Mouse (Mus musculus) limb, embryonic 11.5 days (tissue): Measurements from ENCODE around the gene Tfe3. TPM values are rescaled to one million over a fixed set of nuclear protein-coding genes. Genes with fewer than 3 reads are reported as not detected.

Experiments
- ATAC-seq: fragments of 200-750 bp; cut with Nextera tagmentation; 2 replicates; pipeline ENCODE4 v1.8.0; 2017; ENCODE audit warnings: low read depth; ENCODE audit not compliant: insufficient number of reproducible peaks, low FRiP score, low TSS enrichment
- DNase-seq: peaks from one replicate; pipeline ENCODE4 v3.0.0-alpha.2; 2015; ENCODE audit warnings: low spot score
- H3K27ac ChIP-seq: fragments of 300-500 bp; sonication (generic); replicated peaks from 2 replicates; pipeline ENCODE4 v1.5.1; 2014; ENCODE audit warnings: low read depth, mild to moderate bottlenecking, low read length
- H3K27me3 ChIP-seq: fragments of 300-500 bp; sonication (generic); 2 replicates; pipeline ENCODE4 v1.6.1; 2014; ENCODE audit warnings: mild to moderate bottlenecking, low read length, mixed read lengths; ENCODE audit not compliant: control insufficient read depth, insufficient read depth
- H3K36me3 ChIP-seq: fragments of 300-500 bp; sonication (generic); 2 replicates; pipeline ENCODE4 v1.6.1; 2014; ENCODE audit warnings: mild to moderate bottlenecking, low read length, moderate library complexity, mixed read lengths; ENCODE audit not compliant: control insufficient read depth, insufficient read depth
- H3K4me1 ChIP-seq: fragments of 300-500 bp; sonication (generic); 2 replicates; pipeline ENCODE4 v1.6.1; 2014; ENCODE audit warnings: low read length, mixed read lengths; ENCODE audit not compliant: control insufficient read depth, insufficient read depth
- H3K4me2 ChIP-seq: fragments of 300-500 bp; sonication (generic); 2 replicates; pipeline ENCODE4 v1.6.1; 2014; ENCODE audit warnings: low read depth, mild to moderate bottlenecking, moderate library complexity; ENCODE audit not compliant: severe bottlenecking
- H3K4me3 ChIP-seq: fragments of 300-500 bp; sonication (generic); 2 replicates; pipeline ENCODE4 v1.5.1; 2014; ENCODE audit warnings: low read depth, low read length
- H3K9ac ChIP-seq: fragments of 300-500 bp; sonication (generic); 2 replicates; pipeline ENCODE4 v1.6.1; 2014; ENCODE audit warnings: mild to moderate bottlenecking, low read length
- H3K9me3 ChIP-seq: fragments of 300-500 bp; sonication (generic); 2 replicates; pipeline ENCODE4 v1.6.1; 2016; ENCODE audit warnings: low read length; ENCODE audit not compliant: control insufficient read depth
- WGBS: fragments of 180-500 bp; shearing (Covaris S2); extraction: QIAGEN DNeasy Blood & Tissue Kit; methylation state at CpG from one replicate; pipeline ENCODE4 v1.1.7; 2014; 5-methylcytosine and 5-hydroxymethylcytosine counted together
- polyA plus RNA-seq: library from polyadenylated mRNA; unstranded; fragments of >200 nt; fragmentation: Nextera tagmentation; extraction: Ambion mirVana; gene quantifications from 2 replicates; pipeline ENCODE4 v1.2.1, GENCODE M21; 2014

Gene Tfe3
- polyA plus RNA-seq, 1 experiment from 2014 or later = 20.6 TPM

DNA sequence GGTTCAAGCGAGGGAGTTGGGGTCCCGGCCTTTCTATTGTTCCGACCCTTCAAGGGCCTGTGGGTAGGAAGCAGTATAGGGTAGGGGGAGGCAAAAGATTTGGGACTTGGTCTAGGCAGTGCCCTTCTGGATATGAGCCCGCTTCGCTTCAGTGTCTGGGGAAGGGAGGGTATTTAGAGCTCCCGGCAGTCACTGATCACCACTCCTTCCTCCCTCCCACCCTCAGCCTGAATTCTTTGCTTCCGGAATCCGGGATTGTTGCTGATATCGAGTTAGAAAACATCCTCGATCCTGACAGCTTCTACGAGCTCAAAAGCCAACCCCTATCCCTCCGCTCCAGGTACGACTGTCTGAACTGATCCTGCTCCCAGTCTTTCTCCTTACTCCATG is 2.9 kb downstream of the Tfe3 start:
- Histone ChIP-seq H3K9me3 (no peaks in the 10 kb centered on the region), H3K4me3 (no peak overlapping the region), H3K9ac (no peak overlapping the region), H3K4me1 (no peaks in the 10 kb centered on the region), H3K4me2 (peak overlapping the region; percentile 22; the same call in 1 of the 2 replicates), H3K36me3 (no peaks in the 10 kb centered on the region), H3K27me3 (no peaks in the 10 kb centered on the region), H3K27ac (no peak overlapping the region)
- DNase-seq (no peak), ATAC-seq (no peak)
- WGBS = 24% methylated on average over 13 of the region's 13 CpGs

DNA sequence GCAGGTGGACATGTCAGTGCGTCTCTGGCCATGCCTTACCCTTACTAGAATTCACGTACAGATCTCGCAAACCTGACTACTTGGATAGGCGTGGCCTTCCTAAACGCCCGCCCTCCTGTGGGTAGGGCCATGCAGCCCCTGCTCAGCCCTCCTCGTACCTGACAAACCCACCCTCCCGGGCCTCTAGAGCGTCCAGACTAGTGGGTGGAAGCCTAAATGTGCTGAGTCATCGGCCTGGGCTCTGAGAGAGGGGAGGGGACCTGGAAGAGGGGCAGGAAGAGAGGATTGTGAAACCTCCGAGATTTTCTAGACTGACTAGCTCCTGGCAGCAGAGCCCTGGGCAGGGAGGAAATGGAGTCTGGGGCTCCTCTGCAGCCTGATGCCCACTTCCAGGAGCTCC is 3.4 kb downstream of the Tfe3 start:
- H3K9me3 ChIP-seq = no peaks in the 10 kb centered on the region

DNA sequence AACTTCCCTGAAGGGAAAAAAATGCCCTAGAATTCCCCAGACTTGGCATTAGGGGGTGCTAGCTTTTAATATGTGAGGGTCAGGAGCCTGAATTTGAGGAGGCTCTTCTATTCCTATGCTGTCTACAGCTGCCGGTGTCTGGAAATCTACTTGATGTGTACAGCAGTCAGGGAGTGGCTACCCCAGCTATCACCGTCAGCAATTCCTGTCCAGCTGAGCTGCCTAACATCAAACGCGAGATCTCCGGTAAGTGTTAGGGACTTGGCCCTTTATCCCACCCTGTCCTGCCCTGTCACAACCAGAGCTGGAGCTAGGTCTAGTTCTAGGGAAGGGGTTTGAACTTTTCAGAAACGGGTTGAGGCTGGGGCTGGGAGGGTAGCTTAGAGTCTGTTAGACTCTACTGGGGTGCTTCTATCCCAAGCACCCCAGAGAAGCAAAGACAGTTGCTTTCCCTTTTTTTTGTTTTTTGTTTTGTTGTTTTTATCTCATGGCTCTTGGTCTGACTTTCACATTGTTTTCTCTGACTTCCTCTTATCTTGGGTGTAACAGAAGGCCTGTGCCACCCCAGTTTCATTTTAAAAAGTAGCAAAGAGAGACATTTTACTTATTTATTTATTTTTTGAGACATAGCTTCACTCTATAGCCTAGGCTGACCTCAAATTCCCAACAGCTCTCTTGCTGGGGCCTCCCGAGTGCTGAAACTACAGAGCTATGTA is 7.1 kb downstream of the Tfe3 start:
- H3K9me3 ChIP-seq = no peaks in the 10 kb centered on the region
- no peak overlapping the region for H3K27ac ChIP-seq
- no peaks in the 10 kb centered on the region for H3K4me1 ChIP-seq
- H3K36me3 ChIP-seq = no peaks in the 10 kb centered on the region; the same call in 1 of the 2 replicates
- DNase-seq = no peak
- H3K4me3 ChIP-seq = no peak overlapping the region
- H3K9ac ChIP-seq = no peak overlapping the region
- 93% methylated on average over 7 of the region's 7 CpGs for WGBS
- H3K4me2 ChIP-seq = no peak overlapping the region
- ATAC-seq = no peak
- no peaks in the 10 kb centered on the region for H3K27me3 ChIP-seq

More for the DNA sequence above, 3.4 kb downstream of the Tfe3 start:
- Histone ChIP-seq H3K4me2 (peak overlapping the region; percentile 22; the same call in 1 of the 2 replicates), H3K27ac (no peak overlapping the region), H3K9ac (no peak overlapping the region), H3K36me3 (no peaks in the 10 kb centered on the region), H3K27me3 (no peaks in the 10 kb centered on the region), H3K4me3 (no peak overlapping the region), H3K4me1 (no peaks in the 10 kb centered on the region)
- 20% methylated on average over 11 of the region's 11 CpGs for WGBS
- ATAC-seq (no peak), DNase-seq (peak; percentile 32)

DNA sequence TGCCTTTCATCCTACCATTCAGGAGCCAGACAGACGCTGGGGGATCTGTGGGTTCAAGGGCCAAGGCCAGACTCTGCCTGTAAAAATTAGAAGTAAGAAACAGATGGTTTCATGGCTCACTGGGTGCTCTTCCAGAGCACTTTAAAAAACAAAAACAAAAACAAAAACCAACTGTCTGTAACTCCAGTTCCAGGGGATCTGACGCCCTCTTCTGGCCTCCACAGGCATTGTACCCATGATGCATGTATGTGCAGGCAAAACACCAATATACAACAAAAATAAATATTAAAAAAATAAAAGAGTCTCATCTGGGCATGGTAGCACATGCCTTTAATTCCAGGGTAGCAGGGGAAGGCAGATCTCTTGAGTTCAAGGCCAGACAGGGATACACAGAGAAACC is 10.4 kb downstream of the Tfe3 start:
- no peak for ATAC-seq
- no peak for DNase-seq
- Histone ChIP-seq H3K9me3 (no peaks in the 10 kb centered on the region), H3K27ac (no peak overlapping the region), H3K27me3 (no peaks in the 10 kb centered on the region), H3K4me2 (no peak overlapping the region), H3K36me3 (no peaks in the 10 kb centered on the region; the same call in 1 of the 2 replicates), H3K4me3 (no peak overlapping the region), H3K4me1 (no peaks in the 10 kb centered on the region), H3K9ac (no peak overlapping the region)
- 46% methylated on average over 2 of the region's 2 CpGs for WGBS

DNA sequence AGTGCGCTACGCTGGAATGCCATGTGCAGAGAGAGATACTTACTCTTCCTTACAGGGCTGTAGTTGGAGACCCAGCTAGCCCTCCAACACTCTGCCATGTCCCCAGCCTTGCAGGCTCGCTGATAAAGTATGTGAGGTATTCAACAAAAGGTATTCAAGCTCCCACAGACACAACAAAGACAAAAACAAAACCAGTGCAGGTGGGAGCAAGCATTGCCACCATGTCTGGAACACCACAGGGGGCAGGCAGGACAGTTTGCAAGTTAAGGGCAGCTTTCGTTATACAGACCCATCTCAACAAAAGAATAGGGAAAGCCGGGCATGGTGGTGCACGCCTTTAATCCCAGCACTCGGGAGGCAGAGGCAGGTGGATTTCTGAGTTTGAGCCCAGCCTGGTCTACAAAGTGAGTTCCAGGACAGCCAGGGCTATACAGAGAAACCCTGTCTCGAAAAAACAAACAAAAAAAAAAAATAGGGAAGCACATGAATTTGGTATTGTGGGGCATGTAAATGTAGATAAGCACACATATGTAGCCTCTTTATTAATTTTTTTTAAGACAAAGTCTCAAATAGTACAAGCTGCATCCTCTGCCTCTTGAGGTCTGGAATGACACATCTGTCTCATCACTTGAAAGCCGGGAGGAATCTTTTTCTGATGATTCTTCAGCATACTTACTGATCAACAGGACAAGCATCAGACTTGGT is 13.3 kb downstream of the Tfe3 start:
- Histone ChIP-seq H3K9ac (no peak overlapping the region), H3K4me2 (no peak overlapping the region), H3K9me3 (no peaks in the 10 kb centered on the region), H3K27me3 (no peaks in the 10 kb centered on the region), H3K4me1 (no peaks in the 10 kb centered on the region), H3K27ac (no peak overlapping the region), H3K4me3 (no peak overlapping the region), H3K36me3 (no peaks in the 10 kb centered on the region; the same call in 1 of the 2 replicates)
- no peak for DNase-seq
- 76% methylated on average over 9 of the region's 9 CpGs for WGBS
- no peak for ATAC-seq

DNA sequence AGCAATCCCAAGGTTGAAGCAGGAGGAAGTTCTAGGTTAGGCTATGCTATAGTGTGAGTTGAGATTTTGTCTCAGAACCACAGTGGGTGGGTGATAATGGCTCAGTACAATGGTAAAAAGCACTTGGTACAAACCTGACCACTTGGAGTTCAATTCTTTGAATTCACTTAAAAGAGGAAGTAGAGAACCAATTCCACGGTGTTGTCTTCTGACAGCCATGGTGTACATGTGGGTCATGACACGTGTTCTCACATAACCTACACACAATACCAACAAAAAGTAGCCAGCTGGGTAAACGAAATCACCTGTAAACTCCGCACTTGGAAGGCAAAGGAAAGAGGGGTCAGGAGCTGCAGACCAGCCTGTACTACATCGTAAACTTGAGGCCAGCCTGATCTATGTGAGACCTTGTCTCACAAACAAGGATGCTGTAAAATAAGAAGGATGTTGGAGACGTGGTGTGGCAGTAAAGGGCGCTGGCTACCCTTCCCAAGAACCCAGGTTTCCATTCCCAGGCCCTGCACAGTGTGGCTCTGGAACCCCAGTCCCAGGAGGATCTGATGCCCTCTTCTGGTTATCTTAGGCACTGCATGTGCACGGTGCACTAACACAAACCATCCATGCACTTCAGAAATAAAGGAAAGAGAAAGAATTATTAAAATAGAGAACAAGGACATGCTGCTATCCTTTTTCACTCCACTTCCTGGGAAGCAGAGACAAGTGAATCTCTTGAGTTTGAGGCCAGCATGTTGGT is 14.1 kb downstream of the Tfe3 start:
- Histone ChIP-seq H3K4me3 (no peak overlapping the region), H3K27ac (no peak overlapping the region), H3K9ac (no peak overlapping the region), H3K27me3 (no peaks in the 10 kb centered on the region), H3K9me3 (no peaks in the 10 kb centered on the region), H3K4me1 (no peaks in the 10 kb centered on the region), H3K36me3 (no peaks in the 10 kb centered on the region), H3K4me2 (no peak overlapping the region)
- 57% methylated on average over 8 of the region's 8 CpGs for WGBS
- DNase-seq (peak; percentile 75), ATAC-seq (no peak)

DNA sequence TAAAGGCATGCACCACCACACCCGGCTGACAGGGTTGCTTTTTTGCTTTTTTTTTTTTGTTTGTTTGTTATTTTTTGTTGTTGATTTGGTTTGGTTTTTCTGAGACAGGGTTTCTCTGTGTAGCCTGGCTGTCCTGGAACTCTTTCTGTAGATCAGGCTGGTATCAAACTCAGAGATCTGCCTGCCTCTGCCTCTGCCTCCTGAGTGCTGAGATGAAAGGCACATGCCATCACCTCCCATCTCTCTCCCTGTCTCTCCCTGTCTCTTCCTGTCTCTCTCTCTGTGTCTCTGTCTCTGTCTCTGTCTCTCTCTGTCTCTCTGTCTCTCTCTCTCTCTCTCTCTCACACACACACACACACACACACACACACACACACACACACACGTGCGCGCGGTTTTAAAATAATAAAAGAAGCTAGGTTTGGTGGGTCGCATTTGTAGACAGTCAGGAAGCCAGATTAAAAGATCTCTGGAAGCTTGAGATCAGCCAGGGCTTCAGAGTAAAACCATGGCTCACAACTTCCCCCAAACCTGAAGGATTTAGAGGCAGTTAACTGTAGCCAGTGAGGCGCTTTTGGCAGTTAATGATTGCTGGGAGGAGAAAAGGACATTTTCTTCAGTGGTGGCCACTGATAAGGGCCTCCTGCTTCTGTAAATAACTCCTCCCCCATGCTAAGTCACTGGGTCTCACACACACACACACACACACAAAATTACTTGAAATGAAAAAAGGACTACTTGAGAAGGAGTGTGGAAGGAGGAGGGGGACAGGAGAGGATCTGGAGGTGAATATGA is 16.3 kb downstream of the Tfe3 start:
- Histone ChIP-seq H3K27ac (no peak overlapping the region), H3K4me3 (no peak overlapping the region), H3K36me3 (no peaks in the 10 kb centered on the region), H3K9ac (no peak overlapping the region), H3K27me3 (no peaks in the 10 kb centered on the region), H3K9me3 (no peaks in the 10 kb centered on the region), H3K4me1 (no peaks in the 10 kb centered on the region), H3K4me2 (no peak overlapping the region)
- DNase-seq (no peak), ATAC-seq (no peak)
- WGBS = 74% methylated on average over 7 of the region's 7 CpGs

DNA sequence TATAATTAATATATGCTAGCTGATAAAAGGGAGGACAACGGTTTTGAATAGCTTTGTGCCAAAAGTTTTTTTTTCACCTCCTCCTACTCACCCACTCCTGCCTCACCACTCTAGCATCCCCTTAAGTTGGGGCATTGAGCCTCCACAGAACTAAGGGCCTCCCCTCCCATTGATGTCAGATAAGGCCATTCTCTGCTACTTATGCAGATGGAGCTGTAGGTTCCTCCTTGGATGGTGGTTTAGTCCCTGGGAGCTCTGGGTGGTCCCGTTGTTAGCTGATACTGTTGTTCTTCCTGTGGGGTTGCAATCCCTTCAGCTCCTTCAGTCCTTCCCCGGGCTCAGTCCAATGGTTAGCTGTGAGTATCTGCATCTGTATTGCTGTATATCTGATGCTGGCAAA is 16.9 kb downstream of the Tfe3 start:
- H3K27ac ChIP-seq = no peak overlapping the region
- H3K4me1 ChIP-seq = no peaks in the 10 kb centered on the region
- ATAC-seq = no peak
- DNase-seq = no peak
- H3K27me3 ChIP-seq = no peaks in the 10 kb centered on the region
- no peak overlapping the region for H3K4me2 ChIP-seq
- 24% methylated on average over 3 of the region's 3 CpGs for WGBS
- H3K4me3 ChIP-seq = no peak overlapping the region
- no peaks in the 10 kb centered on the region for H3K36me3 ChIP-seq
- no peaks in the 10 kb centered on the region for H3K9me3 ChIP-seq
- no peak overlapping the region for H3K9ac ChIP-seq
